Mouse (Mus musculus) heart, embryonic 13.5 days (tissue): ENCODE measurements around the gene Ednrb. TPM values are rescaled to one million over a fixed set of nuclear protein-coding genes. Genes with fewer than 3 reads are reported as not detected.

ENCODE experiments used
- ATAC-seq: fragments of 200-750 bp; cut with Nextera tagmentation; 2 replicates; pipeline ENCODE4 v1.8.0; 2017; ENCODE audit warnings: moderate TSS enrichment; ENCODE audit not compliant: insufficient number of reproducible peaks, low FRiP score, low TSS enrichment; ENCODE audit errors: extremely low read depth
- H3K27ac ChIP-seq: fragments of 300-500 bp; sonication (generic); replicated peaks from 2 replicates; pipeline ENCODE4 v1.5.1; 2015; ENCODE audit warnings: moderate library complexity, mild to moderate bottlenecking, inconsistent platforms
- H3K27me3 ChIP-seq: fragments of 300-500 bp; sonication (generic); replicated peaks from 2 replicates; pipeline ENCODE4 v1.6.1; 2015; ENCODE audit warnings: mild to moderate bottlenecking, inconsistent platforms
- H3K36me3 ChIP-seq: fragments of 300-500 bp; sonication (generic); 2 replicates; pipeline ENCODE4 v1.6.1; 2015; ENCODE audit warnings: mild to moderate bottlenecking, inconsistent platforms
- H3K4me1 ChIP-seq: fragments of 300-500 bp; sonication (generic); 2 replicates; pipeline ENCODE4 v1.6.1; 2015; ENCODE audit warnings: inconsistent platforms
- H3K4me2 ChIP-seq: fragments of 300-500 bp; sonication (generic); 2 replicates; pipeline ENCODE4 v1.6.1; 2015; ENCODE audit warnings: inconsistent platforms, mild to moderate bottlenecking, moderate library complexity
- H3K4me3 ChIP-seq: fragments of 300-500 bp; sonication (generic); 2 replicates; pipeline ENCODE4 v1.5.1; 2015; ENCODE audit warnings: moderate library complexity, mild to moderate bottlenecking, inconsistent platforms
- H3K9ac ChIP-seq: fragments of 300-500 bp; sonication (generic); 2 replicates; pipeline ENCODE4 v1.6.1; 2015; ENCODE audit warnings: inconsistent platforms, mild to moderate bottlenecking, moderate library complexity
- H3K9me3 ChIP-seq: fragments of 300-500 bp; sonication (generic); 2 replicates; pipeline ENCODE4 v1.6.1; 2016; ENCODE audit warnings: inconsistent platforms
- WGBS: fragments of 180-500 bp; shearing (Covaris S2); methylation state at CpG from one replicate; pipeline ENCODE4 v1.1.7; 2015; ENCODE audit warnings: mixed read lengths; 5-methylcytosine and 5-hydroxymethylcytosine counted together
- polyA plus RNA-seq: library from polyadenylated mRNA; unstranded; fragments of >200 nt; fragmentation: Nextera tagmentation; extraction: Ambion mirVana; gene quantifications from 2 replicates; pipeline ENCODE4 v1.2.1, GENCODE M21; 2015

The Ednrb gene
- polyA plus RNA-seq: 102 and 107 TPM in 2 replicates

DNA sequence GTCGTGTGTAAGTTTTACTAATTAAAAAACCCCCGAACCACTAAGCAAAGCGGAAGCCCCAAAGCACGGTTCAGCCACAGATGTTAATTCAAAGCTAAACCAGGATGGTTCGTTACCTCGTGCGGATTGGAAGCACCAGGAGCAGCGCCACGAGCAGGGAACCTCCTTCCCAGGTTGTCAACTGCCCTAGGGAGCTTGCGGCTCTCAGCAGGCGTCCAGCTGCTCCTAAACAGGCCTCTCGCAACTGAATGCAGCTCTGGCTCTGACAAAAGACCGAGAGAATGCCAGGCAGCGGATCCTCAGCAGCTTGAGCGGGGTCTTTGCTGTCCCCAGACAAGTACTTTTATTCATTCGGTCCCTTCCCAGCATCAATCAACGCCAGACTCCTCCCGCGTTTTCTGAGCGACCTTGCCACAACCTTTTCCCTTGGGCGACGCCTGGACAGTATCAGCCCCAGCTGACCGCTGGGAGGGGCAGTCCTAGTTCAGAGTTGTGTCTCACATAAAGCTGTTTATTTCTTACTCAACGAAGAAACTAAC is at the start of gene Ednrb:
Gene Ednrb (minus strand): TSS at position 392 of the 539 bp plus-strand sequence.
- Histone ChIP-seq H3K9ac (peak within 1 kb of the TSS; percentile 81), H3K27ac (peak within 1 kb of the TSS; percentile 79), H3K4me1 (peaks cover 12% of the 10 kb centered on the region), H3K9me3 (no peaks in the 10 kb centered on the region), H3K36me3 (no peaks in the 10 kb centered on the region), H3K27me3 (peaks cover 7% of the 10 kb centered on the region), H3K4me3 (peak within 1 kb of the TSS; percentile 62), H3K4me2 (peak within 1 kb of the TSS; percentile 86)
- WGBS: under 1% methylated on average over 24 of the region's 24 CpGs
- no peak; the same call in 1 of the 2 replicates for ATAC-seq

GRCm38 (mm10) chr14:103892411-103892938 is 48.3 kb upstream of the Ednrb start:
- no peak overlapping the region for H3K4me3 ChIP-seq
- no peak for ATAC-seq

GRCm38 (mm10) chr14:103890761-103891160 is 46.6 kb upstream of the Ednrb start:
- Histone ChIP-seq H3K36me3 (no peaks in the 10 kb centered on the region), H3K27ac (no peak overlapping the region), H3K27me3 (no peaks in the 10 kb centered on the region), H3K9ac (no peak overlapping the region), H3K9me3 (no peaks in the 10 kb centered on the region), H3K4me2 (no peak overlapping the region), H3K4me3 (no peak overlapping the region), H3K4me1 (no peaks in the 10 kb centered on the region)
- 67% methylated on average over 4 of the region's 4 CpGs for WGBS
- no peak for ATAC-seq

More at GRCm38 (mm10) chr14:103892411-103892938, 48.3 kb upstream of the Ednrb start:
- Histone ChIP-seq H3K9me3 (no peaks in the 10 kb centered on the region), H3K9ac (no peak overlapping the region), H3K4me1 (no peaks in the 10 kb centered on the region), H3K4me2 (no peak overlapping the region), H3K36me3 (no peaks in the 10 kb centered on the region), H3K27me3 (no peaks in the 10 kb centered on the region), H3K27ac (no peak overlapping the region)
- WGBS: 50% methylated on average over 8 of the region's 8 CpGs

- Histone ChIP-seq H3K36me3 (no peaks in the 10 kb centered on the region), H3K4me3 (no peak overlapping the region), H3K4me1 (no peaks in the 10 kb centered on the region), H3K27me3 (no peaks in the 10 kb centered on the region), H3K9me3 (no peaks in the 10 kb centered on the region), H3K4me2 (no peak overlapping the region), H3K9ac (no peak overlapping the region), H3K27ac (peak overlapping the region; percentile 50; the same call in 1 of the 2 replicates)
- ATAC-seq: no peak; the same call in 1 of the 2 replicates
- 34% methylated on average over 7 of the region's 7 CpGs for WGBS
Observed at GRCm38 (mm10) chr14:103884892-103885575, 40.8 kb upstream of the Ednrb start.

DNA sequence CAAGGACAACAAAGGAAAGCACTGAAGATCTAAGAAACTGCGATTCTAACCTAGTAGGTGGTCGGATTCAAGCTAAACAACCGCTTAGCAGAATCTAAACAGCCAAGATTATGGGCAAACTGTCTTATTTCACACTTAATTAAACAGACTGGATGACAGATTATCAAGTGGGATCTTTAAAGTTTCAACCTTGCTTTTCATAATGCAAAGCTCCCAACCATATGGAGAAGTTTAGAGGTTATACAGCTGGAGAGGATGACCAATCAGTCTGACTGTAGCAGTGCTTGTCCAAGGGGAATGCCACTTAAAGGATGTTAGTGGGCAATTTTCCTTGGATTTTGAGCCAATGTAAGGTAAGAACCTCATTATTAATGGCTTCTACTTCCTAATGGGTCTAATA is 38.7 kb upstream of the Ednrb start:
- 81% methylated on average over 3 of the region's 3 CpGs for WGBS

GRCm38 (mm10) chr14:103877117-103877516 is 32.9 kb upstream of the Ednrb start:
- H3K36me3 ChIP-seq: no peaks in the 10 kb centered on the region
- no peak overlapping the region for H3K4me2 ChIP-seq
- no peak overlapping the region for H3K9ac ChIP-seq
- no peaks in the 10 kb centered on the region for H3K4me1 ChIP-seq
- ATAC-seq: no peak
- 73% methylated on average over 2 of the region's 2 CpGs for WGBS
- H3K27ac ChIP-seq: no peak overlapping the region
- no peaks in the 10 kb centered on the region for H3K9me3 ChIP-seq
- H3K27me3 ChIP-seq: no peaks in the 10 kb centered on the region
- no peak overlapping the region for H3K4me3 ChIP-seq

More for the DNA sequence above, 38.7 kb upstream of the Ednrb start:
- Histone ChIP-seq H3K4me1 (no peaks in the 10 kb centered on the region), H3K4me2 (no peak overlapping the region), H3K36me3 (no peaks in the 10 kb centered on the region), H3K9ac (no peak overlapping the region), H3K27ac (no peak overlapping the region), H3K9me3 (no peaks in the 10 kb centered on the region), H3K27me3 (no peaks in the 10 kb centered on the region), H3K4me3 (no peak overlapping the region)
- ATAC-seq: no peak

DNA sequence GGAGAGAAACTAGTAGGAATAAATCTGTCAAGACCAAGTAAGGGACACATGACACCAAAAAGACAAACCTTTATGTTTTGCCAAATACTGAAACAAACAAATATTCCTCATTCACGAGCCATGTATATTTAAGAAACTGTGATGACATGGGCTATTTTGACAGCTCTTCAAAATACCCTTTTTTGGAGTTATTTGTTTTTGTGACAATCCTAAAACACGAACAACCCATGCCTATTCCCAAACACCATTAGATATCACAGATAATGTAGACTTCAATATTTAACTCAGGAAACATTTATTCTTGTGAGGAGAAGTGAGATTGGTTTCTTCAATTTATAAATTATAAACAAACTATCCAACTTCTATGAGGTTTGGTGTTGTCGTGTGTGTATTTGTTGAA is 32.4 kb upstream of the Ednrb start:
- Histone ChIP-seq H3K27ac (no peak overlapping the region), H3K9ac (no peak overlapping the region), H3K27me3 (no peaks in the 10 kb centered on the region), H3K4me1 (no peaks in the 10 kb centered on the region), H3K4me2 (no peak overlapping the region), H3K4me3 (no peak overlapping the region), H3K36me3 (no peaks in the 10 kb centered on the region), H3K9me3 (no peaks in the 10 kb centered on the region)
- no peak for ATAC-seq
- WGBS: 74% methylated on average over 3 of the region's 3 CpGs

GRCm38 (mm10) chr14:103866636-103867035 is 22.4 kb upstream of the Ednrb start:
- Histone ChIP-seq H3K4me1 (no peaks in the 10 kb centered on the region), H3K27ac (no peak overlapping the region), H3K4me2 (no peak overlapping the region), H3K9me3 (no peaks in the 10 kb centered on the region), H3K4me3 (no peak overlapping the region), H3K9ac (no peak overlapping the region), H3K27me3 (no peaks in the 10 kb centered on the region), H3K36me3 (no peaks in the 10 kb centered on the region)
- no peak for ATAC-seq
- WGBS: 72% methylated on average over 2 of the region's 2 CpGs

DNA sequence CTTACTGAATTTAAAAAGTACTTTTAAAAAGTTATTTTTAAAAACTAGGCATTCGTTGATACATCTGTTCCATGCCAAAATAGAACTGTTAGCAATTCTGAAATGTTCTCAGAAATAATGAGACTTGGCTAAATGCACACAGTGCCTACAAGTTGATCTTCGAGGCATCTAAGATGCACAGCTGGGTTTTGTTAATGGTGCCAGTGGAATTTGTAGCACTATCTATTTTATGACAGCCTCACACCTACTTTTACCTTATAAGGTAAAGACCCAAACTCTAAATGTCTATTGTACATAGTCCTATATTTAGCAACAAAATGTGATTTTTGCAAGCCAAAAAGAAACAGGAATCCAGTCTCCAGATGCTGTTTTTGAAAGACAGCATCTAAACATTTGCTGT is 21.0 kb upstream of the Ednrb start:
- Histone ChIP-seq H3K4me1 (no peaks in the 10 kb centered on the region), H3K4me3 (no peak overlapping the region), H3K9me3 (no peaks in the 10 kb centered on the region), H3K27ac (no peak overlapping the region), H3K27me3 (no peaks in the 10 kb centered on the region), H3K36me3 (no peaks in the 10 kb centered on the region), H3K9ac (no peak overlapping the region), H3K4me2 (no peak overlapping the region)
- ATAC-seq: no peak
- 40% methylated on average over 2 of the region's 2 CpGs for WGBS

DNA sequence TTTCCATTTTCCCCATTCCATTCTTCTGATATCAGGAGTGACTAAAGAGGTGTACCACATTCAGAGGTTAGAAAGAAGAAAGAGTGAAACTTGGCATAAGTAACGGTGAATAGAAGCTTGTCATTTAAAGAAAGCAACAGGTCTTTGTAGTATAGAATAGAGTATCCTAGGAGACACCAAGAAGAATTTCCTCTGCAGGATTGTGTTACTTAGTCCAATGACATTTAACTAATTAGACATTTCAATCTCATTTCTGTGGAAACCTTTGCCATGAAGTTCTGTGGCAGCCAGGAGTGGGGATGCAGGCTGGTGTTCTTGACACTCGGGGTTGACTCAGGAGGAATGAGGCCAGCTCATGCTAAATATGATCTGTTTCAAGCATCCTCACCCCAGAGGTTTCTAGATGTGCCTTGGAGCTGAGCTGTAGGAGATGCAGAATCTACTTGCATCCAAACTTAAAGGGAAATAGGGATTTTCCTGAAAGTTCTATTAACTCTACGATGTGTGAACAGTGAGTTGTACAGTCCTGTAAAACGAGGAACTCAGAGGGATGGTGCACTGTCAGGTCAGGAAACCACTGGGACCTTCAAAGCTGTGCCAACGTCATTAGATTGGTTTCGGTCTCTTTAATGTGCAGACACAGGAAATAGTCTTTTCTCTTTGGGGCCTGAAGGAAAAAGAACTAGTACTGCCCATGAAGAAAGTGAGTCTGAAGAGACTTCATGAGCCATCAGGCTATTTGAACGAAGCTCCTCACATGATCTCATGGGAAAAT is 6.1 kb upstream of the Ednrb start:
- Histone ChIP-seq H3K9ac (no peak overlapping the region), H3K36me3 (no peaks in the 10 kb centered on the region), H3K4me1 (no peaks in the 10 kb centered on the region), H3K4me3 (no peak overlapping the region), H3K27me3 (peaks cover 3% of the 10 kb centered on the region), H3K27ac (no peak overlapping the region), H3K9me3 (peaks cover 8% of the 10 kb centered on the region; the same call in 1 of the 2 replicates), H3K4me2 (no peak overlapping the region)
- ATAC-seq: no peak
- WGBS: 75% methylated on average over 7 of the region's 7 CpGs

GRCm38 (mm10) chr14:103845716-103846115 is 1.5 kb upstream of the Ednrb start:
- H3K27me3 ChIP-seq: peaks cover 7% of the 10 kb centered on the region
- H3K9me3 ChIP-seq: no peaks in the 10 kb centered on the region
- H3K4me3 ChIP-seq: no peak overlapping the region
- no peak overlapping the region for H3K27ac ChIP-seq
- no peak overlapping the region for H3K4me2 ChIP-seq
- no peak for ATAC-seq
- H3K9ac ChIP-seq: no peak overlapping the region
- no peaks in the 10 kb centered on the region for H3K36me3 ChIP-seq
- H3K4me1 ChIP-seq: peaks cover 12% of the 10 kb centered on the region
- 87% methylated on average over 2 of the region's 2 CpGs for WGBS
